15 mouse cellular contexts compared by ENCODE assay signal in genomic region chr11:32230220-32230619, GRCm38 (mm10). TPM values are rescaled to one million over a fixed set of nuclear protein-coding genes. Genes with fewer than 3 reads are reported as not detected.
DNase-seq lines count a peak whose midpoint lies in the region; TF ChIP-seq lines count a peak whose summit lies in the region.
"Had no signal": no experiment of that assay in that cellular context is flagged by ENCODE, and none has a peak within 500 bp of the region (broad histone marks: within the 10 kb centered on the region; RNA-seq: fewer than 3 reads in every experiment).

No protein-coding gene starts in this region.

- 12% methylated on average over 4 of the region's 4 CpGs for WGBS in cerebellum, adult 2 months

- no peaks in the 10 kb centered on the region for H3K27me3 ChIP-seq in cerebellum, adult 2 months (ENCODE audit: control insufficient read depth, insufficient read depth, low read length)
- H3K27me3 ChIP-seq: embryonic facial prominence, embryonic 15.5 days; heart, embryonic 12.5 days had no signal

- TF ChIP-seq CTCF in cerebellum, adult 2 months (IDR thresholded peaks at IDR 0.05; ENCODE audit: borderline replicate concordance, insufficient read depth, low read depth, low read length), result no peak

- peaks cover 56% of the 10 kb centered on the region for H3K4me1 ChIP-seq in cerebellum, adult 2 months (ENCODE audit: control insufficient read depth, insufficient read depth, low read length)

- H3K4me3 ChIP-seq in cerebellum, adult 2 months (replicated peaks; ENCODE audit: insufficient read depth, low read depth, low read length), result no peak overlapping the region
- H3K4me3 ChIP-seq: embryonic facial prominence, embryonic 15.5 days; forebrain, embryonic 12.5 days; heart, embryonic 12.5 days had no signal

- DNase-seq in kidney, postnatal 25 days, result peak; percentile 30 to 42
- no peak for DNase-seq in kidney, postnatal 10 days
- DNase-seq in lung, postnatal 14 days, result peak; percentile 26
- DNase-seq in lung, postnatal 10 days, result no peak
- peak; percentile 62 to 84 for DNase-seq in cerebellum, adult 2 months
- DNase-seq in cerebellum, postnatal 10 days, result peak; percentile 57 to 61
- DNase-seq in retina, embryonic 14.5 days (ENCODE audit: low spot score), result no peak
- DNase-seq: gastrocnemius, postnatal 10 days had no signal

- H3K27ac ChIP-seq in cerebellum, adult 2 months (ENCODE audit: insufficient read depth, low read length), result peak overlapping the region; percentile 62
- H3K27ac ChIP-seq: embryonic facial prominence, embryonic 15.5 days; forebrain, embryonic 12.5 days had no signal

- no peak for TF ChIP-seq POLR2A in cerebellum, adult 2 months (IDR thresholded peaks at IDR 0.05; ENCODE audit: borderline replicate concordance, insufficient read depth, low read length)

RNA-seq across cellular contexts. Expression of gene Mpg, which starts 3.9 kb away (rescaled TPM):
- 14.8 and 15.2 TPM in 2 replicates for polyA plus RNA-seq in cerebellum, adult 2 months (2012; rRNA removed)

RNA-seq across cellular contexts. Expression of gene Rhbdf1, which starts 8.1 kb away (rescaled TPM):
- polyA plus RNA-seq in cerebellum, adult 2 months (2012; rRNA removed), result 31.3 and 32.1 TPM in 2 replicates

RNA-seq across cellular contexts. Expression of gene Snrnp25, which starts 25.0 kb away (rescaled TPM):
- 48.2 and 51.5 TPM in 2 replicates for polyA plus RNA-seq in cerebellum, adult 2 months (2012; rRNA removed)

RNA-seq across cellular contexts. Expression of gene Il9r, which starts 30.1 kb away (rescaled TPM):
- not detected in 2 replicates for polyA plus RNA-seq in cerebellum, adult 2 months (2012; rRNA removed)
- polyA plus RNA-seq: forebrain, embryonic 12.5 days; heart, embryonic 12.5 days; kidney, embryonic 16.5 days; liver, embryonic 16.5 days; midbrain, postnatal 0 days; neural tube, embryonic 14.5 days had no signal

RNA-seq across cellular contexts. Expression of gene Nprl3, which starts 37.3 kb away (rescaled TPM):
- 81.0 and 86.9 TPM in 2 replicates for polyA plus RNA-seq in cerebellum, adult 2 months (2012; rRNA removed)

Comparison
In these comparisons a context has a peak if more than half of its experiments do, and no peak if none do; other contexts are left out.
1. DNase-seq: peak in kidney, postnatal 25 days (2 of 2), lung, postnatal 14 days (single experiment), cerebellum, adult 2 months (2 of 2) and cerebellum, postnatal 10 days (2 of 2); none in kidney, postnatal 10 days (single experiment), lung, postnatal 10 days (single experiment) and retina, embryonic 14.5 days (single experiment).